Mouse (Mus musculus): ENCODE measurements around the gene Wdr48. TPM values are rescaled to one million over a fixed set of nuclear protein-coding genes. Genes with fewer than 3 reads are reported as not detected.

The Wdr48 gene
- total RNA-seq, 2 experiments from 2014 or later: 29.8 to 30.3 TPM

GRCm38 (mm10) chr9:119965186-119965585 is 70.5 kb downstream of the Wdr48 start:
- intact Hi-C loops (cut with DNase I): loop anchor here (2.0 kb wide), 1 partner anchor 16 kb away; no protein-coding TSS in a partner anchor
- no peak for DNase-seq

GRCm38 (mm10) chr9:119966221-119966910 is 71.7 kb downstream of the Wdr48 start:
- intact Hi-C loops (cut with DNase I): no loop called here

GRCm38 (mm10) chr9:119969811-119970210 is 75.1 kb downstream of the Wdr48 start:
- intact Hi-C loops (cut with DNase I): no loop called here
- no peak for DNase-seq

More at GRCm38 (mm10) chr9:119966221-119966910, 71.7 kb downstream of the Wdr48 start:
- DNase-seq: no peak

GRCm38 (mm10) chr9:119970221-119970620 is 75.5 kb downstream of the Wdr48 start:
- peak; percentile 74 to 89 for DNase-seq
- intact Hi-C loops (cut with DNase I): no loop called here

DNA sequence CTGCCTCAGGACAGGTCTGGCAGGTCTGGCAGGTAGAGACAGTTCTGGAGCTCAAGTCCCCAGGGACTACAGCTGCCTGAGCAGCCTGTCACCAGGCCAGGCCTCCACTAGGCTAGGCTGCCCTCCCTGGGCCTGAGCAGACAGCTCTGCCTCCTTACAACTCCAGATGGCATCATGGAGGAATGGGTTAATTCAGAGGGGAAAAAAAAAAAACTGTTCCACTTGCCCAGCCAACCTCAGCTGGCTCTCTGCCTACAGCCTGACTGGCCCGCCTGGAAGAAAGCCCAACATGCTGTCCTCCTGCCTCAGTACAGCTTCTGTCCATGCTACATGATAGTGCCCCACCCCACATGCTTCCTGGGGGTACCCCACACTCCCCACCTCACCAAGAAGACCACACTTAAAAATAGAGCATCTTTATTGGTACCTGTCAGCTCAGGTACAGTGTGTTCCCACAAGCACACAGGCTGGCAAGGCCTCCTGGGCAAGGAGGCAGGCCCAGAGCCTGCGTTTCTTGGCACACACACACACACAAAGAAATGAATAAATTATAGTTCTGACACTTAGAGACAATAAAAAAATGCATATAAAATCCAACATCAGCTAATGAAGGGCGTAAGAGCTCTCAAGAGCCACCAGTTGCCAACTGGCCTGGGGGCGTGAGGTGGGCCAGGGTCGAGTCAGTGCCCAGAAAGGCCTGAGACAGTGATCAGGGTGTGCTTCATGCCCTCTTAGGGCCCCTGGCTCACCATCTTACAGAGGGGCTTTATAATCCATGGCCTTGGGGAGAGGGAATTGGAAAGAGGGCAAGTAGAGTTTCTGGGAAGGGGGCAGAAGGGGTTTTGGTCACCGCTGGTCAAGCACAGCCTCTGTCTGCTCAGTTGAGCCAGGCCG is 76.3 kb downstream of the Wdr48 start:
- intact Hi-C loops (cut with DNase I): no loop called here

GRCm38 (mm10) chr9:119972166-119972565 is 77.5 kb downstream of the Wdr48 start:
- intact Hi-C loops (cut with DNase I): no loop called here
- DNase-seq: no peak

More for the DNA sequence above, 76.3 kb downstream of the Wdr48 start:
- peak in 1 of 2 experiments; percentile 66 for DNase-seq

DNA sequence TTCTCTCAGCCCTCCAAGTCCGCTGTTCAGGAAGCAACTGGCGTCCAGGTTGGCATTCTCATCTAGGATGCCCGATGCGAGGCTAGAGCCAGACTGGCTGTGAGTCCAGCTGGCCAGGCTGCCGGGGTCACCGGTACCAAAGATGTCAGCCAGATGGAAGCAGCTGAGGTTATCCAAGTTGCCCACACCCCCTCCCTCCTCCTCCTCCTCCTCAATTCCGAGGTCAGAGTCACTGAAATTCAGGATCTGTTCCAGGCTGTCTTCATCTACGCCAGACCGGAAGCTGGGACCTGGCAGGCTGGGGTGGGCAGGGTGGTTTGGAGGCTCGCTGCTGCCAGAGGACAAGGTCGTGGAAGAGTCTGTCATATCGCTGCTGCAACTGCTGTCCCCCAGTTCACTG is 77.9 kb downstream of the Wdr48 start:
- peak in 1 of 2 experiments; percentile 59 for DNase-seq
- intact Hi-C loops (cut with DNase I): no loop called here

DNA sequence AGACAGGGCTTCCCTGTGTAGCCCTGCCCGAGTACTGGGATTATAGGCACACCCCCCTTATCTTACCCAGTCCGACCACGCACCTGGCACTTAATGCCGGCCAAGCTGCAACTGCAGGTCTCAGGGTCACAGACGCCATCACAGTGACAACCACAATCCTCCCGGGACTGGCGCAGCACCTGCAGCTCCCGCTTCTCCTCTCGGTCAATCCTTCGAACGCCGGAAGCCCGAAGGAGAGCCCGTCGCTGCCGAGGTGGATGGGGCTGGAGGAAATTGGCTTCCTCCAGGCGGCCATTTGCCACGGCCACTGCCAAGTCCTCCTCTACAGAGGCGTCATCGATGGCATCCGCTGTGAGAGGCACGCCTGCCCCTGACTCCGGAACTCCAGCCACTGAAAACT is 78.6 kb downstream of the Wdr48 start:
- DNase-seq: no peak
- intact Hi-C loops (cut with DNase I): no loop called here

DNA sequence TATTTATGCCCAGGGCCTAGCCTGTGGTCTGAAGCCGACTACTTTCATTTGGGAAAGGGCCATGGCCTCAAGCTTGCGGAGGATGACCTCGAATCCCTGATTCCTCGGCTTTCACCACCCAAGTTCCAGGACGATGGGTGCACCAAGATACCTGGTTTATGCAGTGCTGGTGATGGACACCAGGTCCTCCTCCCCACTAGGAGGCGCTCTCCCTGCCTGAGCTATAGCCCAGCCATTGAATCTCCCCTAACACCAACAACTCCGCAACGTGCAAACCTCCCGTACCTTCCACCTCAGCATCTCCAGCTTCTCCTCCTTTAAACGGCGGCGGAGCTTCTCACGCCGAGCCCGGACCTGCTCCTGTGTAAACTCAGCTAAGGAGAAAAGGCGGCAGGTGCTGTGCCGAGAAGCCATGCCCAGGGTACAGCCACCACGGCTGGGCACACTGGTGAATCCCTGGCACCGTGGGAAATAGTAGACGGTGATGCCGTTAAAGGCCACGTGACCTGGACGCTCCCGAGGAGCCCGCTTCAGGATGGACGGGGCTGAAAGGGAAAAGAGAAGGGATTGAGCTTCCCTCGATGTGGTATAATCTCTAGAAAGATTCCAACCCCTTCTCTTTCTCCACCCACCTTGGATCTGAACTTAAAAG is 79.3 kb downstream of the Wdr48 start:
- no peak for DNase-seq
- intact Hi-C loops (cut with DNase I): no loop called here

- intact Hi-C loops (cut with DNase I): no loop called here
- DNase-seq: no peak
Measured at GRCm38 (mm10) chr9:119974609-119975008, 79.9 kb downstream of the Wdr48 start.

DNA sequence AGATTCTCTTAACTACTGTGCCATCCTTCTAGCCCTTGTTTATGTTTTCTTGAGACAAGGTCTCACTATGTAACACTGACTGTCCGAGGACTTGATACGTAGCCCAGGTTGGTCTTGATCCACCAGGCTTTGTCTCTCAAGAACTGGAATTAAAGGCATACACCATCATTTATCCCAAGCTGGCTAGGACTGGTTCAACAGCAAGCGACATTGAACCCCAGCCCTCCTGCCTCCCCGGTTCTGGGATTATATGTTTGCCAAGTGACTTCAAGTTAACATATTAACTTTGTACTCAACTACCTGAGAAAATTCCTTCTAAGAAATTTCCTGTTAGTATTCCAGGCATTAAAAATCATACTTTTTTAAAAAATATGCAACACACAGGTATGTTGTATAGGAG is 80.6 kb downstream of the Wdr48 start:
- no peak for DNase-seq
- intact Hi-C loops (cut with DNase I): no loop called here

Other genes with a start within 250 kb of the Wdr48 start
- gene Scn10a, start 175.6 kb upstream of the Wdr48 start, total RNA-seq (2021): 1 to 10 TPM in 1 of 2 experiments, under 1 TPM in 1; 0.82 to 1.0 TPM
- gene Scn11a, start 69.4 kb upstream of the Wdr48 start, total RNA-seq (2021): under 1 TPM; 0.07 to 0.12 TPM
- 10 to 100 TPM; 19.1 to 22.9 TPM for gene Gorasp1, start 42.7 kb downstream of the Wdr48 start, total RNA-seq (2021)
- gene Ttc21a, start 42.7 kb downstream of the Wdr48 start, total RNA-seq (2021): not detected
- 10 to 100 TPM in 1 of 2 experiments, 1 to 10 TPM in 1; 9.9 to 19.0 TPM for gene Csrnp1, start 89.8 kb downstream of the Wdr48 start, total RNA-seq (2021)
- gene Xirp1, start 128.7 kb downstream of the Wdr48 start, total RNA-seq (2021): 100 to 1,000 TPM; 147 to 150 TPM
- gene Cx3cr1, start 175.0 kb downstream of the Wdr48 start, total RNA-seq (2021): 1 to 10 TPM; 3.9 to 7.1 TPM
- gene Ccr8, start 197.2 kb downstream of the Wdr48 start, total RNA-seq (2021): not detected
- gene Slc25a38, start 215.5 kb downstream of the Wdr48 start, total RNA-seq (2021): 10 to 100 TPM; 10.2 to 11.7 TPM
- 100 to 1,000 TPM; 624 to 658 TPM for gene Rpsa, start 232.8 kb downstream of the Wdr48 start, total RNA-seq (2021)

All from heart, postnatal 10 days (tissue).